Mouse (Mus musculus) gastrocnemius, postnatal 25 days (tissue): Measurements from ENCODE around the gene Pigv. TPM values are rescaled to one million over a fixed set of nuclear protein-coding genes. Genes with fewer than 3 reads are reported as not detected.

Source experiments
- DNase-seq: peaks from one replicate; pipeline ENCODE4 v3.0.0; 2022
- microRNA-seq, 2 experiments: library from miRNA; unstranded; fragments of <30 nt; microRNA quantifications; one replicate each; pipeline ENCODE4 v1.2.0; 2021; ENCODE audit warnings: borderline replicate concordance in 2 of 2
- total RNA-seq, 2 experiments: library from RNA; stranded (reverse); gene quantifications; 1 replicate in 1 of 2; 2 replicates in 1 of 2; pipeline ENCODE4 v1.2.3; 2021

The Pigv gene
- total RNA-seq, 2 experiments from 2014 or later: 8.3 to 9.6 TPM

GRCm38 (mm10) chr4:133613867-133614266 lies 58.6 kb downstream of the Pigv start:
- DNase-seq: no peak

GRCm38 (mm10) chr4:133613026-133613425 lies 59.4 kb downstream of the Pigv start:
- no peak for DNase-seq

GRCm38 (mm10) chr4:133612416-133612815 lies 60.0 kb downstream of the Pigv start:
- DNase-seq: no peak

GRCm38 (mm10) chr4:133611815-133612214 lies 60.6 kb downstream of the Pigv start:
- no peak for DNase-seq

Small RNAs within 50 kb of the gene (microRNA-seq; reads per million reads assigned to microRNA genes)
- gene Mir7227: 0 reads per million in 2 experiments

Other genes starting within 250 kb of the Pigv start
- gene Tent5b, start 192.5 kb downstream of the Pigv start, total RNA-seq: 1 to 10 TPM in 1 of 2 experiments, under 1 TPM in 1; 0.38 to 1.2 TPM
- gene Trnp1, start 174.1 kb downstream of the Pigv start, total RNA-seq: under 1 TPM; 0.77 to 0.96 TPM
- gene Kdf1, start 153.7 kb downstream of the Pigv start, total RNA-seq: not detected
- gene Nudc, start 126.7 kb downstream of the Pigv start, total RNA-seq: 10 to 100 TPM; 40.3 to 44.7 TPM
- gene Nr0b2, start 119.3 kb downstream of the Pigv start, total RNA-seq: not detected
- 1 to 10 TPM; 2.1 to 3.6 TPM for gene Gpatch3, start 97.9 kb downstream of the Pigv start, total RNA-seq
- 1 to 10 TPM; 4.6 to 4.9 TPM for gene Gpn2, start 88.3 kb downstream of the Pigv start, total RNA-seq
- gene Sfn, start 70.5 kb downstream of the Pigv start, total RNA-seq: 1 to 10 TPM; 1.1 to 1.2 TPM
- gene Zdhhc18, start 22.5 kb downstream of the Pigv start, total RNA-seq: 10 to 100 TPM; 22.9 to 24.3 TPM
- gene Arid1a, start 84.1 kb upstream of the Pigv start, total RNA-seq: 10 to 100 TPM; 19.6 to 21.7 TPM
- gene Rps6ka1, start 215.2 kb upstream of the Pigv start, total RNA-seq: 1 to 10 TPM; 4.0 to 4.3 TPM